In genomic region chr5:108313065-108313860, GRCm38 (mm10) we compare ENCODE assay signal across 8 mouse cellular contexts. TPM values are rescaled to one million over a fixed set of nuclear protein-coding genes. Genes with fewer than 3 reads are reported as not detected.
DNase-seq lines count a peak whose midpoint lies in the region; ATAC-seq lines count a peak whose summit lies in the region.

No protein-coding gene starts in this region.

- H3K9ac ChIP-seq in neural tube, embryonic 11.5 days (ENCODE audit: low read length): peak overlapping the region; percentile 76
- peak overlapping the region; percentile 85 for H3K9ac ChIP-seq in limb, embryonic 12.5 days (replicated peaks)
- H3K9ac ChIP-seq in neural tube, embryonic 13.5 days: peak overlapping the region; percentile 84

- H3K27ac ChIP-seq in neural tube, embryonic 11.5 days (ENCODE audit: low read depth, low read length): no peak overlapping the region
- 0 out of 2 replicates have a peak overlapping the region, but pooled peaks have one; percentile 29 for H3K27ac ChIP-seq in limb, embryonic 12.5 days
- H3K27ac ChIP-seq in neural tube, embryonic 13.5 days (replicated peaks): peak overlapping the region; percentile 90

- H3K4me1 ChIP-seq in neural tube, embryonic 11.5 days (ENCODE audit: control insufficient read depth, insufficient read depth, low read length): peaks cover 4% of the 10 kb centered on the region; the same call in 1 of the 2 replicates
- H3K4me1 ChIP-seq in limb, embryonic 12.5 days (replicated peaks): peaks cover 7% of the 10 kb centered on the region
- peaks cover 13% of the 10 kb centered on the region for H3K4me1 ChIP-seq in neural tube, embryonic 13.5 days (replicated peaks)

- ATAC-seq in neural tube, embryonic 11.5 days (ENCODE audit: insufficient read depth, low FRiP score, low TSS enrichment): peak; percentile 14
- peak; percentile 53; the same call in 1 of the 2 replicates for ATAC-seq in erythroblast, adult 5-6 weeks (replicated peaks; ENCODE audit: low FRiP score, poor library complexity, severe bottlenecking)
- ATAC-seq in limb, embryonic 12.5 days (ENCODE audit: insufficient number of reproducible peaks, insufficient read depth, low FRiP score, low TSS enrichment, low read depth): no peak; the same call in 1 of the 2 replicates
- ATAC-seq in neural tube, embryonic 13.5 days (ENCODE audit: low read depth): no peak

- H3K4me3 ChIP-seq in neural tube, embryonic 11.5 days (ENCODE audit: low read depth, low read length): peak overlapping the region; percentile 71
- peak overlapping the region; percentile 76 for H3K4me3 ChIP-seq in limb, embryonic 12.5 days (replicated peaks)
- peak overlapping the region; percentile 76 for H3K4me3 ChIP-seq in neural tube, embryonic 13.5 days

- H3K27me3 ChIP-seq in neural tube, embryonic 11.5 days (ENCODE audit: control insufficient read depth, insufficient read depth, low read length): no peaks in the 10 kb centered on the region
- H3K27me3 ChIP-seq in limb, embryonic 12.5 days: no peaks in the 10 kb centered on the region
- no peaks in the 10 kb centered on the region for H3K27me3 ChIP-seq in neural tube, embryonic 13.5 days

- H3K36me3 ChIP-seq in neural tube, embryonic 11.5 days (ENCODE audit: control insufficient read depth, insufficient read depth, low read length): no peaks in the 10 kb centered on the region
- H3K36me3 ChIP-seq in limb, embryonic 12.5 days: 0 out of 2 replicates have a peak, but pooled peaks cover 4% of the 10 kb centered on the region
- H3K36me3 ChIP-seq in neural tube, embryonic 13.5 days: peaks cover 11% of the 10 kb centered on the region

- DNase-seq in neural tube, embryonic 11.5 days (ENCODE audit: low spot score): no peak
- no peak for DNase-seq in neural tube, embryonic 10.5 days (ENCODE audit: extremely low spot score, low spot score)
- no peak for DNase-seq in spleen, postnatal 4 days (ENCODE audit: low spot score in 2 of 2)
- no peak for DNase-seq in adrenal gland, postnatal 14 days
- DNase-seq in embryo, embryonic 10.5 days (ENCODE audit: low spot score): no peak

- 5% methylated on average over 16 of the region's 16 CpGs for WGBS in neural tube, embryonic 11.5 days
- WGBS in limb, embryonic 12.5 days: 8% methylated on average over 16 of the region's 16 CpGs
- 8% methylated on average over 16 of the region's 16 CpGs for WGBS in neural tube, embryonic 13.5 days

- H3K9me3 ChIP-seq in neural tube, embryonic 11.5 days (ENCODE audit: control insufficient read depth, low read length): no peaks in the 10 kb centered on the region
- 0 out of 2 replicates have a peak, but pooled peaks cover 3% of the 10 kb centered on the region for H3K9me3 ChIP-seq in limb, embryonic 12.5 days
- 0 out of 2 replicates have a peak, but pooled peaks cover 4% of the 10 kb centered on the region for H3K9me3 ChIP-seq in neural tube, embryonic 13.5 days

- peak overlapping the region; percentile 78 for H3K4me2 ChIP-seq in neural tube, embryonic 11.5 days (ENCODE audit: low read depth)
- peak overlapping the region; percentile 84 for H3K4me2 ChIP-seq in limb, embryonic 12.5 days
- H3K4me2 ChIP-seq in neural tube, embryonic 13.5 days: peak overlapping the region; percentile 89

RNA-seq across cellular contexts. Expression of gene Pigg, which starts 0.9 kb away (rescaled TPM):
- 2.5 and 3.6 TPM in 2 replicates for polyA plus RNA-seq in neural tube, embryonic 11.5 days (2014; fragmentation: Nextera tagmentation; extraction: Ambion mirVana)
- 0.19 and 2.3 TPM in 2 replicates for total RNA-seq in erythroblast, adult 5-6 weeks (2015; ENCODE audit: low replicate concordance)
- total RNA-seq in erythroblast, adult 5-6 weeks (2017; ENCODE audit: low replicate concordance): 2.0 and 2.7 TPM in 2 replicates
- 6.3 and 6.4 TPM in 2 replicates for polyA plus RNA-seq in limb, embryonic 12.5 days (2016; fragmentation: Nextera tagmentation; extraction: Ambion mirVana)
- polyA plus RNA-seq in neural tube, embryonic 13.5 days (2015; fragmentation: Nextera tagmentation; extraction: Ambion mirVana): 4.4 and 5.0 TPM in 2 replicates
- 8.7 and 9.7 TPM in 2 replicates for total RNA-seq in adrenal gland, postnatal 14 days (2021)

RNA-seq across cellular contexts. Expression of gene Dr1, which starts 44.6 kb away (rescaled TPM):
- polyA plus RNA-seq in neural tube, embryonic 11.5 days (2014; fragmentation: Nextera tagmentation; extraction: Ambion mirVana): 55.4 and 60.0 TPM in 2 replicates
- 28.6 and 29.2 TPM in 2 replicates for total RNA-seq in erythroblast, adult 5-6 weeks (2015; ENCODE audit: low replicate concordance)
- total RNA-seq in erythroblast, adult 5-6 weeks (2017; ENCODE audit: low replicate concordance): 18.4 and 30.2 TPM in 2 replicates
- polyA plus RNA-seq in limb, embryonic 12.5 days (2016; fragmentation: Nextera tagmentation; extraction: Ambion mirVana): 51.4 and 54.3 TPM in 2 replicates
- polyA plus RNA-seq in neural tube, embryonic 13.5 days (2015; fragmentation: Nextera tagmentation; extraction: Ambion mirVana): 39.7 and 47.1 TPM in 2 replicates
- 29.9 and 33.0 TPM in 2 replicates for total RNA-seq in adrenal gland, postnatal 14 days (2021)

RNA-seq across cellular contexts. Expression of gene Gm42517, which starts 54.5 kb away (rescaled TPM):
- 0.26 and 0.28 TPM in 2 replicates for polyA plus RNA-seq in neural tube, embryonic 11.5 days (2014; fragmentation: Nextera tagmentation; extraction: Ambion mirVana)
- total RNA-seq in erythroblast, adult 5-6 weeks (2015; ENCODE audit: low replicate concordance): not detected in 2 replicates
- total RNA-seq in erythroblast, adult 5-6 weeks (2017; ENCODE audit: low replicate concordance): 0.28 and 0.60 TPM in 2 replicates
- not detected in 2 replicates for polyA plus RNA-seq in limb, embryonic 12.5 days (2016; fragmentation: Nextera tagmentation; extraction: Ambion mirVana)
- 0.99 and 1.1 TPM in 2 replicates for polyA plus RNA-seq in neural tube, embryonic 13.5 days (2015; fragmentation: Nextera tagmentation; extraction: Ambion mirVana)
- 0.19 and 0.37 TPM in 2 replicates for total RNA-seq in adrenal gland, postnatal 14 days (2021)

Comparison
In these comparisons a context has a peak if more than half of its experiments do, and no peak if none do; other contexts are left out.
1. ATAC-seq: peak in neural tube, embryonic 11.5 days (single experiment) and erythroblast, adult 5-6 weeks (single experiment); none in limb, embryonic 12.5 days (single experiment) and neural tube, embryonic 13.5 days (single experiment).
2. Peak in every context shown above with its lines, with median percentiles within 50 percentile points of each other: H3K4me2 ChIP-seq, H3K4me3 ChIP-seq and H3K9ac ChIP-seq.